9 mouse cellular contexts compared by ENCODE assay signal in genomic region chr5:119680329-119681010, GRCm38 (mm10). TPM values are rescaled to one million over a fixed set of nuclear protein-coding genes. Genes with fewer than 3 reads are reported as not detected.
A peak's percentile ranks its signal among the peaks of the same experiment; 100 is the strongest.
DNase-seq lines count a peak whose midpoint lies in the region; ATAC-seq lines count a peak whose summit lies in the region.
"Had no signal": no experiment of that assay in that cellular context is flagged by ENCODE, and none has a peak within 500 bp of the region (broad histone marks: within the 10 kb centered on the region; RNA-seq: fewer than 3 reads in every experiment).

No protein-coding gene starts in this region.

- no peaks in the 10 kb centered on the region for H3K9me3 ChIP-seq in limb, embryonic 13.5 days
- H3K9me3 ChIP-seq in stomach, embryonic 16.5 days (replicated peaks; ENCODE audit: control insufficient read depth, low read length) = no peaks in the 10 kb centered on the region

- H3K4me3 ChIP-seq in limb, embryonic 13.5 days = peak overlapping the region; percentile 40
- H3K4me3 ChIP-seq in stomach, embryonic 16.5 days (replicated peaks; ENCODE audit: low read length) = peak overlapping the region; percentile 20
- H3K4me3 ChIP-seq: myocyte had no signal

- ATAC-seq in limb, embryonic 13.5 days (ENCODE audit: low FRiP score, low read depth) = no peak
- peak; percentile 20; the same call in 1 of the 2 replicates for ATAC-seq in stomach, embryonic 16.5 days (ENCODE audit: insufficient read depth, low FRiP score)
- ATAC-seq in CD4-positive, CD25-positive, alpha-beta regulatory T cell, adult 4 months = no peak

- H3K27ac ChIP-seq in limb, embryonic 13.5 days = peak overlapping the region; percentile 23; the same call in 1 of the 2 replicates
- no peak overlapping the region for H3K27ac ChIP-seq in stomach, embryonic 16.5 days (ENCODE audit: low read length)

- intact Hi-C loops in gastrocnemius, postnatal 14 days (cut with DNase I; ENCODE audit: low total_unique reads) = no loop called here

- peaks cover 32% of the 10 kb centered on the region for H3K4me1 ChIP-seq in limb, embryonic 13.5 days
- no peaks in the 10 kb centered on the region for H3K4me1 ChIP-seq in stomach, embryonic 16.5 days (ENCODE audit: control insufficient read depth, insufficient read depth, low read length)

- peak; percentile 24 for DNase-seq in gastrocnemius, postnatal 14 days
- DNase-seq in gastrocnemius, adult 18-20 months (ENCODE audit: low spot score) = no peak
- DNase-seq in urinary bladder, postnatal 14 days (ENCODE audit: low spot score) = peak; percentile 50
- no peak for DNase-seq in urinary bladder, postnatal 10 days (ENCODE audit: low spot score)
- no peak for DNase-seq in cerebellum, postnatal 36 days

- peak overlapping the region; percentile 65 for H3K4me2 ChIP-seq in limb, embryonic 13.5 days (replicated peaks)
- H3K4me2 ChIP-seq in stomach, embryonic 16.5 days (ENCODE audit: low read depth, low read length) = peak overlapping the region; percentile 25

- peaks cover 23% of the 10 kb centered on the region for H3K36me3 ChIP-seq in limb, embryonic 13.5 days
- no peaks in the 10 kb centered on the region for H3K36me3 ChIP-seq in stomach, embryonic 16.5 days (ENCODE audit: control insufficient read depth, insufficient read depth, low read length)

- H3K27me3 ChIP-seq in limb, embryonic 13.5 days = peaks cover 93% of the 10 kb centered on the region
- peaks cover 83% of the 10 kb centered on the region for H3K27me3 ChIP-seq in stomach, embryonic 16.5 days (ENCODE audit: control insufficient read depth, insufficient read depth, low read length)

- H3K9ac ChIP-seq in limb, embryonic 13.5 days = peak overlapping the region; percentile 65
- H3K9ac ChIP-seq in stomach, embryonic 16.5 days (ENCODE audit: low read length) = 0 out of 2 replicates have a peak overlapping the region, but pooled peaks have one; percentile 3

- 8% methylated on average over 61 of the region's 62 CpGs for WGBS in limb, embryonic 13.5 days
- 24% methylated on average over 62 of the region's 62 CpGs for WGBS in stomach, embryonic 16.5 days

RNA-seq across cellular contexts. Expression of gene Tbx3, which starts 10.0 kb away (rescaled TPM):
- total RNA-seq in gastrocnemius, postnatal 14 days (2021) = 1 to 10 TPM; 6.5 to 9.4 TPM
- 1 to 10 TPM; 4.5 to 8.7 TPM for total RNA-seq in gastrocnemius, adult 18-20 months (2021)
- polyA plus RNA-seq in limb, embryonic 13.5 days (2015; fragmentation: Nextera tagmentation; extraction: Ambion mirVana) = 29.9 and 43.9 TPM in 2 replicates
- polyA plus RNA-seq in stomach, embryonic 16.5 days (2015; fragmentation: Nextera tagmentation; extraction: Ambion mirVana) = 15.8 and 16.5 TPM in 2 replicates
- polyA plus RNA-seq in CD4-positive, CD25-positive, alpha-beta regulatory T cell, adult 4 months (2017; shearing (Covaris generic)) = under 1 TPM in 1 of 2 experiments, not detected in 1; 0.28 TPM

Comparison
In these comparisons a context has a peak if more than half of its experiments do, and no peak if none do; other contexts are left out.
1. DNase-seq: peak in gastrocnemius, postnatal 14 days (single experiment) and urinary bladder, postnatal 14 days (single experiment); none in gastrocnemius, adult 18-20 months (single experiment), urinary bladder, postnatal 10 days (single experiment) and cerebellum, postnatal 36 days (0 of 2).
2. RNA of gene Tbx3, which starts 10.0 kb away (polyA plus RNA-seq): 29.9 to 43.9 TPM in limb, embryonic 13.5 days and 15.8 to 16.5 TPM in stomach, embryonic 16.5 days; 0.28 TPM in CD4-positive, CD25-positive, alpha-beta regulatory T cell, adult 4 months; every median in the first group is over 10 times any median in the second.